Mouse (Mus musculus): ENCODE data around the gene Erbb2. TPM values are rescaled to one million over a fixed set of nuclear protein-coding genes. Genes with fewer than 3 reads are reported as not detected.
"Not testable (repeated sequence)": the region's sequence is repeated elsewhere in the genome, so short reads cannot be mapped to it uniquely, and the experiment has no call there.

The Erbb2 gene
- polyA plus RNA-seq, 1 experiment, result 12.4 TPM

- no peaks in the 10 kb centered on the region for H3K9me3 ChIP-seq (replicated peaks; ENCODE audit: control insufficient read depth, insufficient read depth, low read length, poor library complexity, severe bottlenecking)
- no peak overlapping the region for H3K27ac ChIP-seq (ENCODE audit: insufficient read depth, low read length)
- H3K4me1 ChIP-seq (ENCODE audit: control insufficient read depth, insufficient read depth, low read length), result no peaks in the 10 kb centered on the region
- H3K4me3 ChIP-seq (ENCODE audit: low read depth, low read length), result no peak overlapping the region
- H3K36me3 ChIP-seq (ENCODE audit: control insufficient read depth, insufficient read depth, low read length, poor library complexity, severe bottlenecking), result no peaks in the 10 kb centered on the region; the same call in 1 of the 2 replicates
- no peaks in the 10 kb centered on the region for H3K27me3 ChIP-seq (ENCODE audit: control insufficient read depth, insufficient read depth, low read length, poor library complexity, severe bottlenecking)
- H3K9ac ChIP-seq (ENCODE audit: low read depth, poor library complexity, severe bottlenecking), result no peak overlapping the region
- no peak for TF ChIP-seq CTCF (IDR thresholded peaks at IDR 0.05; ENCODE audit: low read depth, low read length)
- TF ChIP-seq POLR2A (IDR thresholded peaks at IDR 0.05; ENCODE audit: insufficient read depth, low read length), result no peak
- no peak for TF ChIP-seq EP300 (IDR thresholded peaks at IDR 0.05; ENCODE audit: insufficient read depth, low read depth, low read length)
Measured at GRCm38 (mm10) chr11:98376756-98377155, 35.5 kb upstream of the Erbb2 start.

GRCm38 (mm10) chr11:98377787-98378186, 34.5 kb upstream of the Erbb2 start:
- H3K27me3 ChIP-seq (ENCODE audit: control insufficient read depth, insufficient read depth, low read length, poor library complexity, severe bottlenecking), result no peaks in the 10 kb centered on the region
- no peak overlapping the region for H3K4me3 ChIP-seq (ENCODE audit: low read depth, low read length)
- no peak for TF ChIP-seq POLR2A (IDR thresholded peaks at IDR 0.05; ENCODE audit: insufficient read depth, low read length)
- TF ChIP-seq EP300 (IDR thresholded peaks at IDR 0.05; ENCODE audit: insufficient read depth, low read depth, low read length), result no peak
- no peak for TF ChIP-seq CTCF (IDR thresholded peaks at IDR 0.05; ENCODE audit: low read depth, low read length)
- no peak overlapping the region for H3K9ac ChIP-seq (ENCODE audit: low read depth, poor library complexity, severe bottlenecking)
- no peaks in the 10 kb centered on the region for H3K4me1 ChIP-seq (ENCODE audit: control insufficient read depth, insufficient read depth, low read length)
- H3K9me3 ChIP-seq (replicated peaks; ENCODE audit: control insufficient read depth, insufficient read depth, low read length, poor library complexity, severe bottlenecking), result no peaks in the 10 kb centered on the region
- no peak overlapping the region for H3K27ac ChIP-seq (ENCODE audit: insufficient read depth, low read length)
- no peaks in the 10 kb centered on the region; the same call in 1 of the 2 replicates for H3K36me3 ChIP-seq (ENCODE audit: control insufficient read depth, insufficient read depth, low read length, poor library complexity, severe bottlenecking)

DNA sequence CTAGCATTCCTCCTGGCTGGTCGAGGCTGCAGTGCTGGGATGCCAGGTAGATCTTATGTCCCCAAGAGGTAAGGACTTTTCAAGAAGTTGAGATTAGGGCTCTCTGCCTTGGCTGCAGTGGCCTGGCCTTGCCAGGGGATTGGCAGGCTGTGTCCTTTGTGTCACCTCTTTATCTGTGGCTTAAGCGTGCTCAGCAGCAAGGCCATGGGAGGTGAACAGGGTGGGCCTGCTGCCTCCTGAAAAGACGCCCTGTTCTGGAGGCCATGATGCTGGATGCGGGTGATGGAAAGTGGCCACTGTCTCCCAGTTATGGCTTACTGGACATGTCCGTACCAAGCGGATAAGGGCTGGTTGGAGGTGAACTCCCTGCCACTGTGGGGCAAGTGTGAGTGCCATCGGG, 32.9 kb upstream of the Erbb2 start:
- no peak for TF ChIP-seq CTCF (IDR thresholded peaks at IDR 0.05; ENCODE audit: low read depth, low read length)
- no peak for TF ChIP-seq POLR2A (IDR thresholded peaks at IDR 0.05; ENCODE audit: insufficient read depth, low read length)
- no peak for TF ChIP-seq EP300 (IDR thresholded peaks at IDR 0.05; ENCODE audit: insufficient read depth, low read depth, low read length)
- H3K9ac ChIP-seq (ENCODE audit: low read depth, poor library complexity, severe bottlenecking), result no peak overlapping the region
- H3K4me3 ChIP-seq (ENCODE audit: low read depth, low read length), result no peak overlapping the region
- H3K9me3 ChIP-seq (replicated peaks; ENCODE audit: control insufficient read depth, insufficient read depth, low read length, poor library complexity, severe bottlenecking), result no peaks in the 10 kb centered on the region
- H3K36me3 ChIP-seq (ENCODE audit: control insufficient read depth, insufficient read depth, low read length, poor library complexity, severe bottlenecking), result no peaks in the 10 kb centered on the region; the same call in 1 of the 2 replicates
- no peaks in the 10 kb centered on the region for H3K4me1 ChIP-seq (ENCODE audit: control insufficient read depth, insufficient read depth, low read length)
- no peak overlapping the region for H3K27ac ChIP-seq (ENCODE audit: insufficient read depth, low read length)
- no peaks in the 10 kb centered on the region for H3K27me3 ChIP-seq (ENCODE audit: control insufficient read depth, insufficient read depth, low read length, poor library complexity, severe bottlenecking)

- no peaks in the 10 kb centered on the region for H3K4me1 ChIP-seq (ENCODE audit: control insufficient read depth, insufficient read depth, low read length)
- no peaks in the 10 kb centered on the region for H3K9me3 ChIP-seq (replicated peaks; ENCODE audit: control insufficient read depth, insufficient read depth, low read length, poor library complexity, severe bottlenecking)
- H3K4me3 ChIP-seq (ENCODE audit: low read depth, low read length), result no peak overlapping the region
- H3K36me3 ChIP-seq (ENCODE audit: control insufficient read depth, insufficient read depth, low read length, poor library complexity, severe bottlenecking), result no peaks in the 10 kb centered on the region; the same call in 1 of the 2 replicates
- H3K9ac ChIP-seq (ENCODE audit: low read depth, poor library complexity, severe bottlenecking), result no peak overlapping the region
- H3K27ac ChIP-seq (ENCODE audit: insufficient read depth, low read length), result no peak overlapping the region
- TF ChIP-seq POLR2A (IDR thresholded peaks at IDR 0.05; ENCODE audit: insufficient read depth, low read length), result no peak
- TF ChIP-seq EP300 (IDR thresholded peaks at IDR 0.05; ENCODE audit: insufficient read depth, low read depth, low read length), result no peak
- no peak for TF ChIP-seq CTCF (IDR thresholded peaks at IDR 0.05; ENCODE audit: low read depth, low read length)
- no peaks in the 10 kb centered on the region for H3K27me3 ChIP-seq (ENCODE audit: control insufficient read depth, insufficient read depth, low read length, poor library complexity, severe bottlenecking)
Measured at GRCm38 (mm10) chr11:98380106-98380505, 32.2 kb upstream of the Erbb2 start.

DNA sequence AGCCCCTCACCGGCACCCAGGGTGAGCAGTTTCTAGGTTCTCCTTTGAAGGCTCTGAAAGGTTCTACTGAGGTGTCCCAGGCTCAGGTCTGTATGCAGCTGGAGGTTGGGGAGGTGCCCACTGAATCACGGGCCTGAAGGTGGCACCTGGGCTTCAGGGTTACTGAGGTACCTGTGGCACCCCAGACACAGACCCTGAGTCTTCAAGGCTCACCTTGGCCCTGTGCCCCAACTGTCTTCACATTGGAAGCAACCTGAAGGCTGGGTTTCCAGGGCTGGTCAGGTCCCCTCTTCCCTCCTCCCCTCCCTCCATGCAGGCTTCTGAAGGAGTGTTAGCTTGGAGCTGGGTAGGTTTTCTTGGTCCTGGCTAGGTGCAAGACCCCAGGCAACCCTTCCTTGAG, 30.6 kb upstream of the Erbb2 start:
- Histone ChIP-seq H3K27me3 (ENCODE audit: control insufficient read depth, insufficient read depth, low read length, poor library complexity, severe bottlenecking) (no peaks in the 10 kb centered on the region), H3K4me1 (ENCODE audit: control insufficient read depth, insufficient read depth, low read length) (no peaks in the 10 kb centered on the region), H3K4me3 (ENCODE audit: low read depth, low read length) (no peak overlapping the region), H3K27ac (ENCODE audit: insufficient read depth, low read length) (no peak overlapping the region), H3K36me3 (ENCODE audit: control insufficient read depth, insufficient read depth, low read length, poor library complexity, severe bottlenecking) (no peaks in the 10 kb centered on the region; the same call in 1 of the 2 replicates), H3K9ac (ENCODE audit: low read depth, poor library complexity, severe bottlenecking) (no peak overlapping the region), H3K9me3 (replicated peaks; ENCODE audit: control insufficient read depth, insufficient read depth, low read length, poor library complexity, severe bottlenecking) (no peaks in the 10 kb centered on the region)
- TF ChIP-seq CTCF (IDR thresholded peaks at IDR 0.05; ENCODE audit: low read depth, low read length) (no peak), POLR2A (IDR thresholded peaks at IDR 0.05; ENCODE audit: insufficient read depth, low read length) (no peak), EP300 (IDR thresholded peaks at IDR 0.05; ENCODE audit: insufficient read depth, low read depth, low read length) (no peak)

GRCm38 (mm10) chr11:98382405-98382804, 29.9 kb upstream of the Erbb2 start:
- H3K36me3 ChIP-seq (ENCODE audit: control insufficient read depth, insufficient read depth, low read length, poor library complexity, severe bottlenecking); H3K9ac ChIP-seq (ENCODE audit: low read depth, poor library complexity, severe bottlenecking); H3K4me3 ChIP-seq (ENCODE audit: low read depth, low read length); H3K27me3 ChIP-seq (ENCODE audit: control insufficient read depth, insufficient read depth, low read length, poor library complexity, severe bottlenecking); H3K4me1 ChIP-seq (ENCODE audit: control insufficient read depth, insufficient read depth, low read length); H3K27ac ChIP-seq (ENCODE audit: insufficient read depth, low read length); H3K9me3 ChIP-seq (replicated peaks; ENCODE audit: control insufficient read depth, insufficient read depth, low read length, poor library complexity, severe bottlenecking): not testable (repeated sequence)

Measured in ES-Bruce4 (cell line).